Mouse (Mus musculus): ENCODE measurements around the gene Zfp36. TPM values are rescaled to one million over a fixed set of nuclear protein-coding genes. Genes with fewer than 3 reads are reported as not detected.
A peak's percentile ranks its signal among the peaks of the same experiment; 100 is the strongest.

The Zfp36 gene
- total RNA-seq, 2 experiments from 2014 or later: 1.8 to 2.4 TPM

DNA sequence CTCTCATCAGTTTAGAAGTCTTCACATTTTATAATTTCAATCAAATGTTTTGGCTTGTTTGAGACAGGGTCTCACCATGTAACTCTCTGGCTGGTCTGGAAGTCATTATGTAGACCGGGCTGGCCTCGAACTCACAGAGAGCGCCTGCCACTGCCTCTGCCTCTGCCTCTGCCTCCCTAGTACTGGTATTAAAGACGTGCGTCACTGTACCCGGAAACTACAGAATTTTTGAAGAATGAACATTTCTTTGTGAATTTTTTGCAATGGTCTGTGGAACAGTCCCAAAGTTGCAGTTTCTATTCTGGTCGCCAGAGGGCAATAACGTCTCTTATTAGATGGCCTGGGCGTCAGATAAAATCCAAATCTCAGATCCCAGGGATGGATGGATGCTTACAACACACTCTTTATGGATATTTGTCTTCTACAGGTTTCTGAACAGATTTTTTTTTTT is 6.9 kb downstream of the Zfp36 start:
- DNase-seq (ENCODE audit: extremely low spot score in 1 of 2, low spot score in 2 of 2): peak; percentile 78 to 79
- intact Hi-C loops (cut with DNase I): loop anchor here (1.0 to 10.0 kb wide), 2 partner anchors 13 to 232 kb away; no protein-coding TSS in a partner anchor

DNA sequence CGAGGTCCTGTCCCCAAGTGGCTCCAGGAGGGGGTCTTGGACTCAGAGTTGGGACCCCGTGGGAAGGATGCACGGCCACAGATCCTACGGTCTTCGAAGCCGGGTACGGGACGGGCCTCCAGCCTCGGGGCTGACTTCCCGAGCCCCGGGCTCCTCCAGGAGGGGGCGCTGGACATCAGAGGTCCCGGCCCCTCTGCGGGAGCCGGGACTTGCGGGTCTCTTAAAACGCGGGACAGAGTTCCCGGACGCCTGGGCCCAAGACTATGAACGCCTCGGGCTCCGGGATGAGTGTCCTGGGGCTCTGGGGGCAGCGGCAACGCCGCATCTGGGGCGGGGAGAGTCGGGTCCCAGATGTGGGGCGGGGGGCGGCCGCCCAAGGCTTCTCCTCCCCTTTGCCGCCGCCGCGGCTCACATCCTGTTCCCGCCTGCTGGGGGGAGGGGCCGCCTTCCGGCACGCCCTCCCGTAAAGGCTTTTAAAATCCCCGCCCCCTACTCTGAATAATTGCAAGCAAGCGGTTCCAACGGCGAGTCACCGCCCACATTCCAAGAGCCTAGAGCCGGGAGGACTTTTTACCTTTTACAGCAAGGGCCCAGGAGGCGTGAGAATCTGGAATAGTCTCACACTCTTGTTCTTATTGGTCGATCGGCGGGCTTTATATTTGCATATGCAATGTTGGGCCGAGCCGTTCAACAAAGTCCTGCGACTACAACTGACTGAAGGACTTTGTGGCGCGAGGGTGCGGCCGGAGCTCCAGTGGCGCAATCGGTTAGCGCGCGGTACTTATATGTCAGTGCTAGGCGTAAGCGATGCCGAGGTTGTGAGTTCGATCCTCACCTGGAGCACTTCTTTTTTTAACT is 7.6 kb downstream of the Zfp36 start, which contains the start of gene Plekhg2:
Gene Plekhg2 (minus strand): TSS at position 349 of the 858 bp plus-strand sequence.
- DNase-seq (ENCODE audit: extremely low spot score in 1 of 2, low spot score in 2 of 2): peak; percentile 97
- intact Hi-C loops (cut with DNase I): loop anchor here (1.0 to 10.0 kb wide), 2 partner anchors 14 to 232 kb away; no protein-coding TSS in a partner anchor

DNA sequence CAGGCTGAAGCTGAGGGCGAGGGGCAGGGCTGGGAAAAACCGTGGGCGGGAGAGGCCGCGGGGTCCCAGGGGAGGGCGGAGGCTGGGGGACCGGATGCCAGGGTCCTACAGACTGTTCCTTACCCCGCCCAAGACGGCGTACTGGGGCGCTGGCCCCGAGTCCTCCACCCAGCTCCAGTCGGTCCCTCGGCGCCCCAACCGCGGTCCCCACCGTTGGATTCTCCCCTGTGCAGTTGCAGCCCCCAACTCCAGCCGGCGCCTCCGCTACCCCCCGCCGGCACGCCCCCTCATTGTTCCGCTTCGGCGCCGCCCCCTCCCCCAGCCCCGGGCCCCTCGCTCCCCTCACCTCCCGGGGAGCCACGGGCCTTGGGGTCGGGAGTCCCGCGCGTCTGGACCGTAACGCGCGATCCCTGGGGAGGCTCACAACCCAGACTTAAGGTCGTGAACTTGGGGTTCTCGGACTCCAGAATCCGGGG is 8.5 kb downstream of the Zfp36 start:
- peak in 1 of 2 experiments; percentile 90 for DNase-seq (ENCODE audit: extremely low spot score in 1 of 2, low spot score in 2 of 2)
- intact Hi-C loops (cut with DNase I): loop anchor here (10.0 kb wide), 1 partner anchor 233 kb away; no protein-coding TSS in a partner anchor

DNA sequence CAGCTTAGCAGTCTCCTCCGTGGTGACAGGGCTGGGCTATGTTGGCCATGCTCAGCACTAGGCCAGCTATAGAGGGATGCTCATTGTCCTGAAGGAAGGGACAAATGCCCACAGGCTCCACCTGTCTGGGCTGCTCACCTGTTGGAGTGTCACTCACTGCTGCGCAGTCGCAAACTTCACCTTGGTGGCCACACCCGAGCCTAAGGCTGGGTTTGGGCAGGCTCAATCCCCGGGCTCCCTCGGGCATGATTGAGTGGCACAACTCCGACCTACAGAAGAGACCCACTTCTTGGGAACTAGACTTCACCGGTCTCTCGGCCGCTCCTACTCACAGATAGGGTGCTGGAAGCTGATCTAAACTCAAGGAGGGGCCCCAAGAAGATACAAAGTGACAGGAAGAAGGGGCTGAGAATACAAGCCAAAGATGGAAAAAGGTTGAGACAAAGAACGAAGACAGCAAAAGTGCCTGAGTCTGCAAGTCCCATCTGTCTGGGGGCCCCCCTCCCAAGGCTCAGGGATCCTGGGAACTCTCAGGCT is 9.0 kb downstream of the Zfp36 start:
- intact Hi-C loops (cut with DNase I): loop anchor here (10.0 kb wide), 1 partner anchor 234 kb away; no protein-coding TSS in a partner anchor
- DNase-seq (ENCODE audit: extremely low spot score in 1 of 2, low spot score in 2 of 2): no peak

DNA sequence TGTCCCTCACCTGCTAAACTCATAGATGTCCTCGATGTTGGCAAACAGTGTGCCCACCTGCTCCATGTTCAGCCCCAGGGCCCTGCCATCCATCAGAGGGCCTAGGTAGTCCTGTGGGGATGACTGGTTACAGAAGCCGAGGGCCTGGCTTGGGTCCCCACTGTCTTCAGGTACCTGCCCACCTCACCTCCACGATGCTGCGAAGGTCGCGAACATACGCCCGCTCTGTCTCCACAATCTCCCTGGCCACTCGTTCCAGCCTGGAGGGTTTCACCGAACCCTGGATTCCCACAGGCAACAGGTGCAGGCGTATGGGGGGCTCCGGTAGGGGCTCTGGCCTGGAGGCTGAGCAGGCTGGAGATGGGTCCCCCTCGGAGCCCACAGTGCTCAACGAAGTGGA is 10.0 kb downstream of the Zfp36 start:
- DNase-seq (ENCODE audit: extremely low spot score in 1 of 2, low spot score in 2 of 2): no peak
- intact Hi-C loops (cut with DNase I): loop anchor here (10.0 kb wide), 1 partner anchor 235 kb away; no protein-coding TSS in a partner anchor

DNA sequence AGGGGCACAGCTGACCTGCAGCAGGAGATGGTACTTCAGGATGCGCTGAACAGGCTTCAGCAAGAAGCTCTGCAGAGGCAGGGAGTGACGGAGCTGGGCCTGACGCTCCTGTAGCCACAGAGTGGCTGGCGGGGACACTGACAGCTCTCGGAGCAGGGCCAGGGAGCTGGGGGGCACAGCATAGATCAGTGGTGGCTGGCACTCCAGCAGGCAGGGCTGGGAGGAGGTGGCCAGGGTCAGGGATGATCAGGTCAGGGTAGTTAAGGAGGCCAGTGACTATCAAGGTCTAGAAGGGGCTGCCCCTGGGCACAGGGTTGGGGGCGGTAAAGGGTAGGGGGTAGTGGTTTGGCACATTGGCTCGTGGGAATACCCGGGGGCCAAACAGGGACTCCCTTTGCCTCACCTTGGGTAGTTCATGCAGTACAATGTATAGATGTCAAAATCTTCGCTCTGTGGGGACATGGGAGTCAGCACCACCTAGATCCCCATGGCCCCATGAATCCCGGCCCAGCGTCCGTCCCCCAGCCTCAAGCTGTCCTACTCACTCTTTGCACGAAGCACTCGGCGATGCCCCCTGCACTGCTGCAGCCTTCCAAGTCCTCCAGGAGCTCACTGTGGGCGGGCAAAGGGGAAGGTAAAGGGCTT is 11.7 kb downstream of the Zfp36 start:
- intact Hi-C loops (cut with DNase I): no loop called here
- DNase-seq (ENCODE audit: extremely low spot score in 1 of 2, low spot score in 2 of 2): no peak

DNA sequence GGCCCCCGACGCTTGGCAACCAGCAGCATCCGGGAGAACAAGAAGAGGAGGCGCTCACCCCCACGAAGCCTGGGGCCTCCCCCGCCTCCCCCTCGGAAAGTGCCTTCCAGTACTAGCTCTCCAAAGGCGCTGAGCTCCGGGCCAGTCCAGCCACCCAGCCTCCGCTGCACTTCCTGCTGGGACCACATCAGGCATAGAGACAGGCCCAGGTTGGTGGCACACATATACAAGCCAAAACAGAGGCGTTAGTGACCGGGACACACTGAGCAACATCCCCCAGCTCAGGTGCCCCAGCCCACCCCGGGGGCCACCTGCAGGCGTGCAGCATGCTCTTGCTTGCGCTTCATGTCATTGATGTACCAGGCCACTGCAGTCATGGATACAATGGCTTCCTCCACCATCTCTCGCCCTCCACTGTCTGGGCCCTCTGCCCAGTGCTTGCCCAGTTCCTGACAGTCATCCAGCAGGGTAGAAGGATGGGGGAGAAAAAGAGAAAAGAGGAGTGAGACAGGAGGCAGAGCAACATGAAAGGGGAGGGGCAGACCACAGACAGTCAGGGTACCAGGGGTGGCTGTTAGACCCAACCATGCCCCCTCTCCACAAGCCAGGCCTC is 12.3 kb downstream of the Zfp36 start:
- no peak for DNase-seq (ENCODE audit: extremely low spot score in 1 of 2, low spot score in 2 of 2)
- intact Hi-C loops (cut with DNase I): no loop called here

DNA sequence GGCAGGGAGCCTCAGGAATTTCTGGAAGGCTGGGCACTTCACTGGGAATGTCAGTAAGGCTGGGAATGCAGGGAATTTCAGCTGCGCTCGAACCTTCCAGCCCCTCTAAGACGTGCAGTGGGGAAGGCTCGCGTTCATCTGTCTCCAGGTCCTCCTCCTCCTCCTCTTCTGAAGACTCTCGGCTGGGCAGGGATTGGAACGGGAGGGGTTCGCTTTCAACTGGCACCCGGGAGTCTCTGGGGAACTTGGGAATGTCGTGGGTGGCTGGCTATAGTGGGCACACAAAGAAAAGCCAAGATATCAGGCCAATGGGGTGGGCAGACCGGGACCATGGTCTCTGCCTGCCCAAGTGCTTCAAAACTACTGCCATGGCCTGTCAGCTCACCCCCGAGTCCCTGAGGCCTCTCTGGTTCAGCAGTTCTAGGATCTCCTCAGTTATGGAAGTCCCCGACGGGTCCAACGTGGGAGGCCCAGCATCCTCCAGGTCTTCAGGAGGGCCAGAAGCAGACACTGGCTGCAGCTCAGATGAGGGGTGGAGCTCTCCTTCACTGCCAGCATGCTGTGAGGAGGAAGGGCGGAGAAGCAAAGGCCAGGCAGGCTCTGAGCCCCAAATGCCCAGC is 17.5 kb downstream of the Zfp36 start:
- intact Hi-C loops (cut with DNase I): no loop called here
- no peak for DNase-seq (ENCODE audit: extremely low spot score in 1 of 2, low spot score in 2 of 2)

DNA sequence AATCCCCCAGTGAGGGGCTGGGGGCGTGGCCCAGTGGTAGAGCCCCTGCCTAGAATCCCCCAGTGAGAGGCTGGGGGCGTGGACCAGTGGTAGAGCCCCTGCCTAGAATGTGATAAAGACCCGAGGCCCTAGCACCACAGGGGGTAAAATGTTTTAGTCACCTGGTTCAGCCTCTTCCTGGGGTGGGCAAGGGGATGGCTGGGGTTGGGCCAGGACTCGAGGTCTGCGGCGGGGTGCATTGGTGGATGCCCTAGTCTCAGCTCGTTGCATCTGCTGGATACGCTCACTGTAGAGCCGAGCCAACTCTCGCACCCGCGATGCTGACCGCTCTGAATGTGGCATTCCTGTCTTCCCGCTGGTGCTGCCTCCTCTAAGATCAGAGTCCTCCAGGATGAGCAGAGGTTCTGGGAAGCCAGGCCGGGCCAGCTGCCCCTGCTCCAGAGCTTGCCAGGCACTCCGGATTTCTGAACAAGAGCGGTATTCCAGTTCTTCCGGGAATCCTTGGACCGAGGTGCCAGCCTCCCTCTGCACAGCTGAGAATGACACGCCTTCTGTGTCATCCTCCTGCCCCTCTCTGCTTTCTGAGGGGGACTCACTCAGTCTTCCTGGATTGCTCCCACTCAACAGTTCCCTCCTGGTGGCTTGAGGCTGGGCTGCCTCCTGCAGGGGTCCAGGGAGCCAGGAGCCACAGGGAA is 18.3 kb downstream of the Zfp36 start:
- DNase-seq (ENCODE audit: extremely low spot score in 1 of 2, low spot score in 2 of 2): peak in 1 of 2 experiments; percentile 31
- intact Hi-C loops (cut with DNase I): no loop called here

DNA sequence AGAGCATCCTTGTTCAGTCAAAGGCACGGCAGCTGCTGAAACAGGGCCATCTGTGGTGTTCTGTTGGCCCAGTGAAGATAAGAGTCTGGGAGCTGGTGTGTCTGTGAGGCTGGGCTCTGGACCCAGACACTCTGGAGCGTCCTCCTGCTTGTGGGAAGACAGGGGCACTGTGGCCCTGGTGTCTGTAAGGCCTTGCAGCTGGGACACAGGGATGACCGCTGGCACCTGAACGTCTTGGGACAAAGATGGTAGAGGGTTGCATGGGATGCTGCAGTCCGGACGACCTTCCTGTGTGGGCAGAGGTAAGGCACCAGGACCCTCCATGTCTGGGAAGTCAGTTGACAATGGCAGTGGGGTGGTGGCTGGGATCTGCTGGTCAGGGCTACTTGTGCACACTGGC is 19.8 kb downstream of the Zfp36 start:
- intact Hi-C loops (cut with DNase I): no loop called here
- no peak for DNase-seq (ENCODE audit: extremely low spot score in 1 of 2, low spot score in 2 of 2)

DNA sequence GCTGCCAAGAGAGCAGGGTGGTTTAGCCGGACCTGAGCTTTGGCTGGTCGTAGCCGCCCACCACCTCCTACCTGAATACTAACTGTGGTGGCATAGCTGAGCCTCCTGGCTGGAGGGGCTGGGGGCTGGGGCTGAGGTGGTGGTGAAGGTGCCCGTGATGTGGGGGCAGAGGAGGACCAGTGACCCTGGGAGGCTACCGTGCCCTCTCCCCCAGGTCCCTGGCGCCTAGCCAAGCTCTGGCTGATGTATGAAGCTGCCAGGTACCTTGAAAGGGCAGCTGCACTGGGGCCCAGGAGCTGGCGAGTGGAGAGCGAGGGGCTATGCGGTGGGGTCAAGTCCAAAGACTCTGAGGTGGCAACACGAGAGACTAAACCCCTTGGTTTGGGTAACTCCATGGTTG is 20.2 kb downstream of the Zfp36 start:
- DNase-seq (ENCODE audit: extremely low spot score in 1 of 2, low spot score in 2 of 2): peak in 1 of 2 experiments; percentile 56
- intact Hi-C loops (cut with DNase I): no loop called here

DNA sequence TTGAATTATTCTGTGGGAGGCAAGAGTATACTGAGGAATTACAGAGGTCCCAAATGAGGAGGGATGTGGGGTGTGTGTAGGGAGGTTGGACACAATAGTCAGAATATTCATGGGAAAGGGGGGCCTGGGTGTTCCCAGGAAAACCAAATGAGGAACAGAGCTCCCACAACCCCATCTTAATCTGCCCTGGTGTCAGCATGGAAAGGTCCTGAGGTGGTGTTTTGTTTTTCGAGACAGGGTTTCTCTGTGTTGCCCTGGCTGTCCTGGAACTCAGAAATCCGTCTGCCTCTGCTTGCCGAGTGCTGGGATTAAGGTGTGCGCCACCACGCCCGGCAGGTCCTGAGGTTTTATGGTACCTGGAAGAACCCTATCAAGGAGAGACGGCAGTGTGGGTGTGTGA is 21.6 kb downstream of the Zfp36 start:
- intact Hi-C loops (cut with DNase I): no loop called here
- DNase-seq (ENCODE audit: extremely low spot score in 1 of 2, low spot score in 2 of 2): no peak

DNA sequence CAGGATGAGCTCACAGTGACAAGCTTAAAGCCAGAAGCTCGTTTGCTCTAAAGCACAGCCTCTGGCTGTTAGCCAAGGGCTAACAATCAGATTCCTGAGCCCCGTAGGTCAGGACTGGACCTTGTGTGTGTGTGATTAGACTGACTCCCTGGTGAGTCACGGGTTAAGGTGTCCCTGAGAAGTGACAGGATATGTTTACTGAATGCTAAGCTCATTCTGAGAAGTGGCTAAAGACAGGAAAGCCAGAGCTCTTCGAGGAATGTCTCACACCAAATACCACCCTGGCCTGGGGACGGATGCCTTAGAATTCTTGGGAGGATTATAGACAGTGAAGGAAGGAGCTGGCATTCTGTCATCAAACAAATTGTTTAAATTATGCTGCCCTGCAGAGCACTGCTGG is 22.1 kb downstream of the Zfp36 start:
- DNase-seq (ENCODE audit: extremely low spot score in 1 of 2, low spot score in 2 of 2): no peak
- intact Hi-C loops (cut with DNase I): no loop called here

DNA sequence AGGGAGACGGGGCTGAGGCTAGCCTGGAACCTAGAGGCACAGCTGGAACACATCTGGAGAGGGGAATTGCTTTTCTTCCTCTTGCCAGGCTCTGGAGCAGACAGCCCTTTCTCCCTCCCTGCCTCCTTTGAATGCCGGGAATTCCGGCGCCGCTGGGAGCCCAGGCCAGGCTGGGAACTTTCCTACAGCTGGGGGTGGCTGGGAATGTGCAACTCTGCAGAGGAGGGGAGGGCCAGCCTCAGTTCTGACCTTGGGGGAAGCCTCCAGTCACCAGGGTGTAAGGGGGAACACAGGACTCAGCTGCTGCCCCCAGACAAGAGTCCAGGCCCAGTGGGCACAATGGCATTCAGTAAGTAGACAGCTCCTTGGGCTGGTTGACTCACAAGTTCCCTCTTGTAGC is 23.1 kb downstream of the Zfp36 start:
- intact Hi-C loops (cut with DNase I): no loop called here
- DNase-seq (ENCODE audit: extremely low spot score in 1 of 2, low spot score in 2 of 2): peak in 1 of 2 experiments; percentile 85

DNA sequence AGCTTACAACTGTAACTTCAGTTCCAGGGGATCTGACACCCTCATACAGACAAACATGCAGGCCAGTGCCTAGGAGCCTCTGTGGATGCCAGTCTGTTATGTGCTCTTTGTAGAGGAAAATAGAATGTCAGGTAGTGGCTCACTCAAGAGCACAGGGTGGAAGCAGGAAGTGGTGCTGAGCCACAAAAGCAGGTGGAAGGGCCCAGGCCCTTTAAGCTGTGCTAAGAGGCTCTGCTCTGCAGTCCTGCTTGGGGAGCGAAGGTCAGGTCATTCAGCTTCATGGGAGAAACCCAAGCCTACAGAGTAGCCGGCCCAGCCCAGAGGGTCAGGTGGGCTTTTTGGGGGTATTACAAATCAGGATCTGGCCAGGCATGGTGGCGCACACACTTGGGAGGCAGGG is 24.8 kb downstream of the Zfp36 start:
- intact Hi-C loops (cut with DNase I): no loop called here
- DNase-seq (ENCODE audit: extremely low spot score in 1 of 2, low spot score in 2 of 2): no peak

DNA sequence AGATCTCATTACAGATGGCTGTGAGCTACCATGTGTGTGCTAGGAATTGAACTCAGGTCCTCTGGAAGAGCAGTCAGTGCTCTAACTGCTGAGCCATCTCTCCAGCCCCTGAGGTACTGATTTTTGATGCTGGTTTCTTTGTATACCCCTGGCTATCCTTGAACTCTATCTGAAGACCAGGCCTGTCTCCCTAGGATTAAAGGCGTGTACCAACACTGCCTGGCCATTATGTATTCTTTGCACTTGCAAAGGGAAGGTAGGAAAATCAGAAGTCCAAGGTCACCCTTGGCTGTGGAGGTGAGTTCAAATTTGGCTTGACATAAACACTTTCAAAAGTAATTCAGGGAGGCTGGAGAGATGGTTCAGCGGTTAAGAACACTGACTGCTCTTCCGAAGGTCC is 25.5 kb downstream of the Zfp36 start:
- intact Hi-C loops (cut with DNase I): no loop called here
- DNase-seq (ENCODE audit: extremely low spot score in 1 of 2, low spot score in 2 of 2): no peak

DNA sequence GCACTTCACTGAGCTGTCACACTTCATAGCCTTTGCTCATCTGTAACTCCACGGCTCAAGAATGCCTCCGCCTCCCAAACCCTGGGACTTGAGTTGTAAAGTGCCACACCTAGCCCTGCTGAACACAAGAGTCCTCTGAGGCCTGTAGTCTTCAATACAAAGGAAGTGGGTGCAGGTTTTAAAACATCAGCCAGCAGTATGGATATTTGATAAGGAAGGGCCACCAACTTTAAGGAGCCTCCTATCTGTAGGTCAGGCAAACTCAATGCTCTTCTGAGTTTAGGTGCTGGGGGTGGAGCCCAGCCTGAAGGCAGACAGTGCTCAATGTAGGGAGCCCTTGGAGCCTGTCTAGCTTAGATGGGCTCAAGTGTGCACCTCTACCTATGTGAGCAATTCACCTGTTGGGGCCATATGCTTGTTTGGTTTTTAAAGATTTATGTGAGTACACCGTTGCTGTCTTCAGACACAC is 25.9 kb downstream of the Zfp36 start:
- intact Hi-C loops (cut with DNase I): no loop called here
- DNase-seq (ENCODE audit: extremely low spot score in 1 of 2, low spot score in 2 of 2): no peak

DNA sequence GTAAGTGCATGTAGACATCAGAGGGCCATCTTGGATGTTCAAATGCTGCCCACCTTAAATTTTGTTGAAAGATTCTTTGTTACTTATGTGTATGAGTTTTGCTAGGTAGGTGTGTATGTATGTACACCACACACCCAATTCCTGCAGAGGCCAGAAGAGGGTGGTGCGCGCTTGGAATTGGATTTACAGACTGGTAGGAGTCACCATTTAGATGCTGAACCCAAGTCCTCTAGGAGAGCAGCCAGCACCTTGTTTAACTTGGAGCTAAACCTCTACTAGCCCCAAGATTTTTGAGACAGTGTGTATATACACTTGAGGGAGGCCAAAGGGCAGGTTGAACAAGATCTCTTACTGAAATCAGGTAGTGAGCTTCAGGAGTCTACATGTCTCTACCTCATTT is 26.8 kb downstream of the Zfp36 start:
- intact Hi-C loops (cut with DNase I): no loop called here

More for the DNA sequence above, 26.8 kb downstream of the Zfp36 start:
- no peak for DNase-seq (ENCODE audit: extremely low spot score in 1 of 2, low spot score in 2 of 2)
